Mouse (Mus musculus) embryonic facial prominence, embryonic 10.5 days (tissue): ENCODE data around the gene Tmprss9. TPM values are rescaled to one million over a fixed set of nuclear protein-coding genes. Genes with fewer than 3 reads are reported as not detected.
A peak's percentile ranks its signal among the peaks of the same experiment; 100 is the strongest.

ENCODE experiments used
- DNase-seq: peaks from one replicate; pipeline ENCODE4 v3.0.0-alpha.2; 2017; ENCODE audit warnings: low spot score
- H3K27ac ChIP-seq: fragments of 300-500 bp; sonication (generic); replicated peaks from 2 replicates; pipeline ENCODE4 v1.5.1; 2016; ENCODE audit warnings: mild to moderate bottlenecking
- H3K27me3 ChIP-seq: fragments of 300-500 bp; sonication (generic); replicated peaks from 2 replicates; pipeline ENCODE4 v1.6.1; 2016; ENCODE audit warnings: low read depth, mild to moderate bottlenecking; ENCODE audit not compliant: poor library complexity, severe bottlenecking
- H3K36me3 ChIP-seq: fragments of 300-500 bp; sonication (generic); replicated peaks from 2 replicates; pipeline ENCODE4 v1.6.1; 2016; ENCODE audit warnings: mild to moderate bottlenecking, moderate library complexity
- H3K4me1 ChIP-seq: fragments of 300-500 bp; sonication (generic); 2 replicates; pipeline ENCODE4 v1.6.1; 2016
- H3K4me3 ChIP-seq: fragments of 300-500 bp; sonication (generic); 2 replicates; pipeline ENCODE4 v1.5.1; 2016; ENCODE audit warnings: mild to moderate bottlenecking, moderate library complexity
- H3K9me3 ChIP-seq: fragments of 300-500 bp; sonication (generic); 2 replicates; pipeline ENCODE4 v1.6.1; 2016; ENCODE audit warnings: mild to moderate bottlenecking
- WGBS: fragments of 180-500 bp; shearing (Covaris S2); methylation state at CpG from one replicate; pipeline ENCODE4 v1.1.7; 2016; 5-methylcytosine and 5-hydroxymethylcytosine counted together
- polyA plus RNA-seq: library from polyadenylated mRNA; unstranded; fragments of >200 nt; fragmentation: Nextera tagmentation; extraction: Ambion mirVana; gene quantifications from 2 replicates; pipeline ENCODE4 v1.2.1, GENCODE M21; 2016

Tmprss9 gene
- polyA plus RNA-seq, 1 experiment from 2014 or later: 0.06 TPM

DNA sequence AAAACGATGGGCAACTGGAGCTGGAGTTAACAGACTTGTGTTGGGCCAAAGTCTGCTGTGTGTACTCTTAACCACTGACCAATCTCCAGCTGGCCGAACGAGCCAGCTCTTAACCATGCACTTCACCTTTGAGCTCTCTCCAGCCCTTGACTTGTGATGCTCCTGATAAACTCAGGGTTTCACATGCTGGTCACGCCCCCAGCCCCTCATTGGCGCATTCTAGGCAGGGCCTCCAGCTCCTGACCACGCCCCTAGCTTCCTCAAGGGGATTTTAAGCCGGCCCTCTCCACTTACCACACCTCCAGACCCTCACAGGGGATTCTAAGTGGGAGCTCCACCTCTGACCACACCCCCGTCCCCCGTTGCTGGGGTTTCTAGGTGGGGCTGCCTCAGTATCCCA lies 40.5 kb upstream of the Tmprss9 start:
- H3K27ac ChIP-seq: no peak overlapping the region
- H3K9me3 ChIP-seq: peaks cover 20% of the 10 kb centered on the region
- H3K27me3 ChIP-seq: peaks cover 40% of the 10 kb centered on the region
- peaks cover 74% of the 10 kb centered on the region for H3K4me1 ChIP-seq
- WGBS: 4% methylated on average over 9 of the region's 9 CpGs
- peaks cover 38% of the 10 kb centered on the region for H3K36me3 ChIP-seq
- DNase-seq: peak; percentile 84
- H3K4me3 ChIP-seq: peak overlapping the region; percentile 1; the same call in 1 of the 2 replicates

DNA sequence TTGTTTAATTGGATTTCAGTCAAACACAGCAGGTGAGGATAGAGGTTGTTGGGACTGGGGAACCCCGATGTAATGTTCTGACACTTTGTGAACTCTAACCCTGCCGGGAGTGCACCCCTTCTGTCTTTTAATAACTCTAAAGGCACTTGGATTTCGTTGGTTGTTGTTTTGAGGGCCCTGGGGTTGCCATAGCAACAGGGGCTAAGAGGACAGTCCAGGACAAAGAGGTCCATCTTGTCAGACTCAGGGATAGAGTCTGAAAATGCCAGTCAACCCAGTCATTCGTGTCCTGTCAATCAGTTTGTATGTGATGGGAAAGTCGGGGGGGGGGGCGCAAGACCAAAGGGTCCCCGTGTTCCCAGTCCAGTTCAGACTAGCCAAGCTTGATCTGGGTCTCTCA lies 38.8 kb upstream of the Tmprss9 start:
- Histone ChIP-seq H3K27ac (no peak overlapping the region), H3K9me3 (peaks cover 20% of the 10 kb centered on the region), H3K4me1 (peaks cover 83% of the 10 kb centered on the region), H3K27me3 (peaks cover 56% of the 10 kb centered on the region), H3K4me3 (0 out of 2 replicates have a peak overlapping the region, but pooled peaks have one; percentile 8), H3K36me3 (peaks cover 36% of the 10 kb centered on the region)
- WGBS: 64% methylated on average over 7 of the region's 7 CpGs
- no peak for DNase-seq

DNA sequence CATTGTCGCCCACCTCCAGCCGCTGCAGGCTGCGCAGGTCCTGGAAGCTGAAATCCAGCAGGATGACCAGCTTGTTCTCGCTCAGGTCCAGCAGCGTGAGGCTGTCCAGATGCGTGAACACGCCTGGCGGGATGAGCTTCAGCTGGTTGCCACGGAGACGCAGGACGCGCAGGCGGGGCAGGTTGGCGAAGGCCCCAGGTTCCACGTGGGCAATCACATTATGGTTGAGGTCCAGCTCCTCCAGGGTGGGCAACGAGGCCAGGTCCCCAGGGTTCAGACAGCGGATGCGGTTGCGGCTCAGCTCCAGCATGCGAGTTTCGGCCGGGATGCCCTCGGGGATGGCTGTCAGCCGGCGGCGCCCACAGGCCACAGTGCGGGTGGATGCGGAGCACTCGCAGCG lies 36.0 kb upstream of the Tmprss9 start:
- H3K36me3 ChIP-seq: 0 out of 2 replicates have a peak, but pooled peaks cover 10% of the 10 kb centered on the region
- peak; percentile 38 for DNase-seq
- H3K4me1 ChIP-seq: peaks cover 64% of the 10 kb centered on the region
- H3K27me3 ChIP-seq: peaks cover 67% of the 10 kb centered on the region
- WGBS: 57% methylated on average over 30 of the region's 30 CpGs
- H3K9me3 ChIP-seq: peaks cover 20% of the 10 kb centered on the region
- no peak overlapping the region for H3K27ac ChIP-seq
- H3K4me3 ChIP-seq: peak overlapping the region; percentile 29

DNA sequence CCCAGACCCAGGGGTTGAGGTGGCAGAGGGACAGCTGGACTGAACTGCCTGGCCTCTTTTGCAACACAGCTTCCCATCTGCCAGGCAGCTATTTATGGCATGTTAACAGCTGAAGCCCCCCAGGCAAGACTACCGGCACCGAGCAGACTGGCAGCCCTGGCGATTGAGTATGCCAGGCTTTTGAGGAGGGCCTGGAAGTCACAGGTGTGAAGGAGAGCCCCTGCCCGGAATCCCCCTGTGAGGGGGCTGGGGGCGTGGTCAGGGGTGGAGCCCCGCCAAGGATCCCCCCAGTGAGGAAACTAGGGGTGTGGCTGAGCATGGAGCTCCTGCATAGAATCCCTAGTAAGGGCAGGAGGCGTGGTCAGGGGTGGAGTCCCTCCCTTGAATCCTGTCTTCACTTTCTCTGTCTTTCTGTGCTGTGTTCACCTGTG lies 34.7 kb upstream of the Tmprss9 start:
- Histone ChIP-seq H3K4me1 (peaks cover 61% of the 10 kb centered on the region), H3K27me3 (peaks cover 80% of the 10 kb centered on the region), H3K4me3 (peak overlapping the region; percentile 6; the same call in 1 of the 2 replicates), H3K36me3 (0 out of 2 replicates have a peak, but pooled peaks cover 10% of the 10 kb centered on the region), H3K9me3 (peaks cover 20% of the 10 kb centered on the region), H3K27ac (no peak overlapping the region)
- no peak for DNase-seq
- WGBS: 49% methylated on average over 7 of the region's 7 CpGs

DNA sequence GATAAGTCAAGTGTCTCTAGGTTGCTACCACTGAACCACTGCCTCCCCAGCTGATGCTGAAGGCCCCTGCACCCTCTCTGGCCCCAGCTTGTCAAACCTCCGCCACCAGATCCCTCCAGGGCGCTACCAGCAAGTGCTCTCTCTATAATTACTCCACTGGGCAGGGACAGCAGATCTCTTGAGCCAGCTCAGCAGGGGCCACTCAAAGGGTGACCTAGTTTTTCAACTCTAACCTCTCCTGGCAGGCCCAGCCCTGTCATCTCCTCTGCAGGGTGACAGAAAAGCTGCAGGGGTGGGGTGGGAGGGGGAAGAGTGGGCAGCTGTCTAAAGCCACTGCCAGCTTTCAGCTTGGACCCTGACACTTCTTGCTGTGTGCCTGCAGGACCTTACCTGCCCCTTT lies 33.8 kb upstream of the Tmprss9 start:
- 10% methylated on average over 2 of the region's 2 CpGs for WGBS
- no peak overlapping the region for H3K27ac ChIP-seq
- H3K27me3 ChIP-seq: peaks cover 82% of the 10 kb centered on the region
- H3K4me1 ChIP-seq: peaks cover 54% of the 10 kb centered on the region
- peaks cover 20% of the 10 kb centered on the region for H3K9me3 ChIP-seq
- H3K36me3 ChIP-seq: 0 out of 2 replicates have a peak, but pooled peaks cover 10% of the 10 kb centered on the region
- DNase-seq: no peak
- 0 out of 2 replicates have a peak overlapping the region, but pooled peaks have one; percentile 14 for H3K4me3 ChIP-seq

DNA sequence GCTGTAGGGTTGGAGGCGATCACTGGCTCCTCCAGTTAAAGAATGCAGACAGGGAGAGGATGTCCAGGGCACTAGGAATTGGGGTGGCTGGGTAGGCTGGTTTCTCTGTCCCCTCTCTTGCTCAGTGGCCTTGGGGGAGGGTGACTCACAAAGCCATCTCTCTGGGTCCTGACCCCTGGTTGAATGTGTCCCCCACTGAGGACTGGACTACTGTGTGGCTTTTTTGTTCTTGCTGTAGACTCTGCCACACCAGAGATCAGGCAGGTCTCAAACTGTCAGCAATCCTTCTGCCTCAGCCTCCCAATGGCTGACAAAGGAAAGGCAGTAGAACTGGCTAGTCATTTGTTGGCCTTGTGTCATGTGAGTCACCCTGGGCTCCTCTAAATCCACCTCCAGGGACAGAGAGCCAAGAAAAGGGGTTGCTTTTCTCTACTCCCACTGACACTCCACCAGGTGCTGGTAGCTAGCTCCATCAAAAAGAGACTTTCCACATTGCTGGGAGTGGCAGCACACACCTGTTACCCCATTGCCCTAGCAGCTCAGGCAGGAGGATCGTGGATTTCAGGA lies 33.2 kb upstream of the Tmprss9 start:
- no peak for DNase-seq
- 0 out of 2 replicates have a peak overlapping the region, but pooled peaks have one; percentile 14 for H3K4me3 ChIP-seq
- H3K27ac ChIP-seq: no peak overlapping the region
- 0 out of 2 replicates have a peak, but pooled peaks cover 10% of the 10 kb centered on the region for H3K36me3 ChIP-seq
- H3K9me3 ChIP-seq: peaks cover 20% of the 10 kb centered on the region
- WGBS: 58% methylated on average over 2 of the region's 2 CpGs
- peaks cover 82% of the 10 kb centered on the region for H3K27me3 ChIP-seq
- peaks cover 52% of the 10 kb centered on the region for H3K4me1 ChIP-seq

DNA sequence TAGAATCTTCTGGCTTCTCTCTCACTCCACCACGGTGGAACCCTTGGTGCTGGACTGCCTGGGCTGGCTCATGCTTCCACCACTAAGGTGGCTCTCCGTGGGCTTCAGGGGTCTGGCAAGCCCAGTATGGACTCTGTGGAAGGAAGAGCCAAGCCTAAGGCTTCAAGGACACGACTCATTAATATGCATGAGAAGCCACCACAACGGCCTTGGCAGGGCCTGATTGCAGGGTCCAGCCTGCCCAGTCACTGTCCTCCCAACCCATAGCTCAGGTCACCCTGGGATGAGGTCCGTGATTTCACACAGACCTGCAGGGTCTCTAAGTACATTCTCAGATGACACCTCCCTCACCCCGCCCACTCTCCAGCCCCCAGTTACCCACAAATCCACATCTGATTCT lies 31.8 kb upstream of the Tmprss9 start:
- Histone ChIP-seq H3K27ac (no peak overlapping the region), H3K27me3 (peaks cover 82% of the 10 kb centered on the region), H3K4me1 (peaks cover 55% of the 10 kb centered on the region), H3K36me3 (0 out of 2 replicates have a peak, but pooled peaks cover 3% of the 10 kb centered on the region), H3K9me3 (peaks cover 11% of the 10 kb centered on the region), H3K4me3 (no peak overlapping the region)
- WGBS: 70% methylated on average over 6 of the region's 6 CpGs
- DNase-seq: no peak

DNA sequence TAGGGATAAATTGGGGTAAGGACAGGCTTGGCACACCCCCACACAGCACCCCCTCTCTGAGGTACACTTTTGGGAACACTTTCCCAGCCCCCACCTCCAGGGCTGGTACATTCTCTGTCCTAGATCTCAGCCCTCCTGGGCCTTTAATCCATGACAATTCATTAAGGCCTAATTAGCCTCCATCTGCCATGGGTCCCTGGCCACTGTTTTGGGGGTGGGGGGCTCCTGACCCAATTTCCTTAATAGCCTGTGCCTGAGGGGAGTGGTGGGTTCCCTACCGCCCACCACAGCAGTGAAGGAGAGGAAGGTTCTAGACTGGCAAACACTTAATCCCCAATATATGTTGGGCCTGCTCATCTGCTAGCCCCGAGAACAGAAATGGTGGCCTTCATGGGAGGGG lies 30.0 kb upstream of the Tmprss9 start:
- Histone ChIP-seq H3K4me1 (peaks cover 41% of the 10 kb centered on the region), H3K9me3 (no peaks in the 10 kb centered on the region), H3K36me3 (no peaks in the 10 kb centered on the region), H3K4me3 (no peak overlapping the region), H3K27ac (no peak overlapping the region), H3K27me3 (peaks cover 80% of the 10 kb centered on the region)
- DNase-seq: no peak
- 73% methylated on average over 2 of the region's 2 CpGs for WGBS

DNA sequence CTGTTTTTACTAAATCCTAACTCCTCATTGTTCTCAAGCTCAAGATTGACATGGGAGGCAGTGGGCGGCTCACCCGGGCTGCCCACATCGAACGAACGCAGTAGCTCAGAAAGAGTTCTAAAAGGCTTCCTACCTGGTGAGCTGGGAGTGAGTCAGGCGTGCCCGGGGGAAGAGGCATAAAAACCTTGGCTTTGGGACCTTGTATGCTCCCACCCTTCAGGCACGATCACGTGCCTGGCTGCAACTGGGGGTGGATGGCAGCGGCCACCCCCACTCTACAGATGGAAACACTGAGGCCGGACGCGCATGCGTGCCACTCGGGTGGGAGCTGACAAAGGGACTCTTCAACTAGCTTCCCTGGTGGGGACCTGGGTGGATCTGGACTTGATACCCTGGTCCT lies 29.3 kb upstream of the Tmprss9 start:
- 82% methylated on average over 15 of the region's 15 CpGs for WGBS
- Histone ChIP-seq H3K4me1 (peaks cover 35% of the 10 kb centered on the region), H3K27ac (no peak overlapping the region), H3K36me3 (no peaks in the 10 kb centered on the region), H3K27me3 (peaks cover 74% of the 10 kb centered on the region), H3K4me3 (no peak overlapping the region), H3K9me3 (no peaks in the 10 kb centered on the region)
- DNase-seq: no peak

DNA sequence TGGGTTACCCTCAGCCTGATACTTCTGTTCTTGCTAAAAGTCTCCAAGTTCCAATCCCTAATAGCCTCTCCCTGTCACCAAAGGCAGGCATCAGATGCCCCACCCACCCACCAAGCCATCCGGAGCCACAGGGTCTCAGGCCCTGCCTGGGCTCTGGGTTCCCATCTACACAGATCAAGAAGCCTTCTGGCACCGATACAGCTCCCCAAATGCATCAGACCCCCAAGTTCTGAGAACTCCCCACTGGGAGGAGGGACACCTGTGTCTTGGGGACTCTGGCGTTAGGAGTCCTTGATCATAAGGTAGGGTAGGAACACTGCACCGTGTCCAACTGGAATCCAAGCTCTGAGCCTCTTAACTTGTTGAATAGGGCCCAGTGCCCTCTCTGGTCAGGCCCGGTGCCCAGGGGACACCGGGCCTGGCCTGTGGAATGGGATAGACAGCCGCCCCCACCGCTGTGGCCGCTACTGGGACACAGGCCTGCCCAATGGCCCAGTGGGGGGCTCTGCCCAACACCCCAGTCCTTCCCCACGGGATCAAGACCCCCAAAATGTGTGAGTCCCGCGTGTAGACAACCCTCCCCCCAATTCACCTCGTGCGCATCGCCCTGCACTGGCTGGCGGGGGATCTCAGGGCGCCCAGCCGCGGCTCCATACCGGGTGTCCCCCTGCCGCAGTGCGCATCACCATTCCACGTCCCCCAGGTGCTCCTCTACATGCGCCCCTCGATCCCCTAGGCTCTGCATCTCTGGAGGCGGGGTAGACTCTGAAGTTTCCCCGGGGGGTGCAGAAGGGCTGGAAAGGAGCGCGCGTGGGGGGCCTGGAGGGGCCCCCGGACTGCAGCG lies 28.3 kb upstream of the Tmprss9 start:
- Histone ChIP-seq H3K36me3 (no peaks in the 10 kb centered on the region), H3K4me1 (peaks cover 28% of the 10 kb centered on the region), H3K27ac (peak overlapping the region; percentile 65), H3K27me3 (peaks cover 65% of the 10 kb centered on the region), H3K4me3 (peak overlapping the region; percentile 65), H3K9me3 (no peaks in the 10 kb centered on the region)
- peak; percentile 24 for DNase-seq
- 9% methylated on average over 32 of the region's 32 CpGs for WGBS

DNA sequence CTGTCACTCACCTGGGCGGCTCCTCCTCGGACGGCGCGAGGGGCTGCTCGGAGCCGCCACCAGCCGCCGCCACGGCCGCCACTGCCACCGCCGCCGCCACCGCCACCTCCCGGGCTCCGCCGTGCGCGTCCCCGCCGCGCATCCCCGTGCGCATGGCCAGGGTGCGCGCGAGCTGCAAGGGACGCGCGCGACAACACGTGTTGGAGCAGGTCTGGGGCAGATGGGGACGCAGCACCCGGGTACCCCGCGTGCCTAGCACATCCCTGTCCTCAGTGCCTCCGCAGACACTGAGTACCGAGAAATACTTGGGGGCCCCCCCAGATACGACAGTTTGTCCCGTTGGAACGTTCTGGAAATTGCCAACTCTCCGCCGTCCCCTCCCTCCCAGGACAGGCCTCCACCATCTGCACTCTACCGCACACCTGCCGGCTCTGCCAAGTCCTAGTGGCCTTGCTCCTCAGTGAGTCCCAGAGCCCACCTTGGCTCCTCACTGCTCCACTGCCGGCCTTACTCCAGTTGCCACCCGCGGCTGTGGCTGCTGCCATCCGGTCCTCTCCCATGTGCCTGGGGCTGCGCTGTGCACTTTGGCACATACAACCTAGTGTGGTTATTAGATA lies 27.6 kb upstream of the Tmprss9 start, which contains the start of gene Lingo3:
TSS of gene Lingo3 (minus strand) at position 109 of the 617 bp plus-strand sequence.
- H3K27ac ChIP-seq: peak within 1 kb of the TSS; percentile 65
- peaks cover 35% of the 10 kb centered on the region for H3K4me1 ChIP-seq
- peak within 1 kb of the TSS; percentile 65 for H3K4me3 ChIP-seq
- DNase-seq: peak; percentile 56
- 5% methylated on average over 51 of the region's 51 CpGs for WGBS
- H3K9me3 ChIP-seq: no peaks in the 10 kb centered on the region
- peaks cover 63% of the 10 kb centered on the region for H3K27me3 ChIP-seq
- no peaks in the 10 kb centered on the region for H3K36me3 ChIP-seq

DNA sequence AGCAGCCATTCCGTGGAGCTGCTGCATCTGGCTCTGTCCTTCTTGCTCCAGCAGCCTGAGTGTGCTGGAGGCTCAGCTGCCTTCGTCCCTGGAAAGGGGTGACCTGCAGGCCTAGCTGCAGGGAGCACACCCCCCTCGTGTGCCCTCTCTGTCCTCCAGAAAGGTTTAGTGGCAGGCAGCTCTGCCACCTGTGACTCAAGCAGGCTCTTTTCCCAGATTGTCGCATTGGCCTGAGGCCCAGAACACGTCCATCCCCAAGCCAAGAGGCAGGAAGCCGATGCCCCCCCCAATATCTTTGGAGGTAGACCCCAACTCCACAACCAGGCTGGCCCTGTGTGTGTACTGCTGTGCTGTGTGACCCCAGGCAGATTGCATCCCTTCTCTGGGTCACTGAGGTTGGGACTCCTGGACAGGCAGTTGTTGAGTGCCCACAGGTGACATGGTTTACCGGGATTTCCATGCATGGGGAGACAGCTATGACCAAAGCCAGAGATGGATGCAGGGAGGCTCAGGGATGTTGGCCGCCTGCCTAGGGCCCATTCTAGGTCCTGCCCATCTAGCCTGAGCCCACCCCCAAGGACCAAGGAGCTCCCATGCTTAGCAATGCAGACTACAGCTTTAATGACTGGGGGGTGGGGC lies 26.5 kb upstream of the Tmprss9 start:
- Histone ChIP-seq H3K4me3 (peak overlapping the region; percentile 65; the same call in 1 of the 2 replicates), H3K4me1 (peaks cover 38% of the 10 kb centered on the region), H3K27me3 (peaks cover 63% of the 10 kb centered on the region), H3K36me3 (peaks cover 3% of the 10 kb centered on the region), H3K9me3 (no peaks in the 10 kb centered on the region), H3K27ac (no peak overlapping the region)
- WGBS: 68% methylated on average over 8 of the region's 8 CpGs
- no peak for DNase-seq
